Mouse (Mus musculus) thymus, adult 2 months (tissue): ENCODE data around the gene Fam126a.

Experiments
- CTCF ChIP-seq: fragments of 200-500 bp; IDR thresholded peaks from 2 replicates; pipeline ENCODE4 v1.5.1; 2012; ENCODE audit warnings: mild to moderate bottlenecking, control low read depth, low read length, moderate library complexity, borderline replicate concordance; ENCODE audit not compliant: control insufficient read depth, poor library complexity, insufficient read depth; ENCODE audit errors: extremely low read depth
- POLR2A ChIP-seq: fragments of 200-500 bp; IDR thresholded peaks from 2 replicates; pipeline ENCODE4 v1.6.1; 2012; ENCODE audit warnings: mild to moderate bottlenecking, low read length, control low read depth, moderate library complexity; ENCODE audit not compliant: control insufficient read depth, poor library complexity, insufficient read depth; ENCODE audit errors: extremely low read depth

DNA sequence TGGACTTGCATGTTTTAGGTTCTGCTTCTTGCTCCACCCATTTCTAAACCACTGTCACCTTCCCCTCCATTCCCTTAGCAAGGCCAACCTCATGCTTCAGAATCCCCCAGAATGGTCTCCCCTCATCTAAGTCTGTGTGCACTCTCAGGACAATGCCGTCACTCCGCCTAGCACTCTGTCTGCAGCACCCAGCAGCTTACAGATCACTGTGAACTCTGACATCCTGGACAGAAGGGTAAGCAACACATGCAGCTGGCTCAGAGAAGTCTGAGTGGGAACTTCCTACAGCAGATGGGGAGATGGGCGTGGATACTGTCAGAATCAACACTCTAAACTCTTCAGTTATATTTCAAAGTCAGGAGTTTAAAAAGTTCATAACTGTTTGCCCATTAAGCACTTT is 5.5 kb downstream of the Fam126a start:
- TF ChIP-seq CTCF (no peak), POLR2A (no peak)
